Mouse (Mus musculus) intestine, postnatal 0 days (tissue): Measurements from ENCODE around the gene Gpr22. TPM values are rescaled to one million over a fixed set of nuclear protein-coding genes. Genes with fewer than 3 reads are reported as not detected.

ENCODE experiments used
- ATAC-seq: fragments of 200-750 bp; cut with Nextera tagmentation; 2 replicates; pipeline ENCODE4 v1.8.0; 2017; ENCODE audit warnings: mild to moderate bottlenecking, moderate TSS enrichment, moderate library complexity
- H3K27ac ChIP-seq: fragments of 300-500 bp; sonication (generic); 2 replicates; pipeline ENCODE4 v1.5.1; 2014; ENCODE audit warnings: mild to moderate bottlenecking, low read depth, low read length, moderate library complexity
- H3K27me3 ChIP-seq: fragments of 300-500 bp; sonication (generic); replicated peaks from 2 replicates; pipeline ENCODE4 v1.6.1; 2014; ENCODE audit warnings: low read length, mixed read lengths; ENCODE audit not compliant: control insufficient read depth, insufficient read depth
- H3K36me3 ChIP-seq: fragments of 300-500 bp; sonication (generic); 2 replicates; pipeline ENCODE4 v1.6.1; 2014; ENCODE audit warnings: mild to moderate bottlenecking, moderate library complexity; ENCODE audit not compliant: control insufficient read depth, insufficient read depth
- H3K4me1 ChIP-seq: fragments of 300-500 bp; sonication (generic); replicated peaks from 2 replicates; pipeline ENCODE4 v1.6.1; 2014; ENCODE audit warnings: antibody characterized with exemption, low read length, mixed read lengths; ENCODE audit not compliant: control insufficient read depth, insufficient read depth
- H3K4me2 ChIP-seq: fragments of 300-500 bp; sonication (generic); replicated peaks from 2 replicates; pipeline ENCODE4 v1.6.1; 2014; ENCODE audit warnings: low read depth, mild to moderate bottlenecking, moderate library complexity
- H3K4me3 ChIP-seq: fragments of 300-500 bp; sonication (generic); 2 replicates; pipeline ENCODE4 v1.5.1; 2014; ENCODE audit warnings: low read depth, low read length
- H3K9ac ChIP-seq: fragments of 300-500 bp; sonication (generic); 2 replicates; pipeline ENCODE4 v1.6.1; 2014; ENCODE audit warnings: mild to moderate bottlenecking, low read depth, low read length
- H3K9me3 ChIP-seq: fragments of 300-500 bp; sonication (generic); 2 replicates; pipeline ENCODE4 v1.6.1; 2016; ENCODE audit warnings: mixed run types; ENCODE audit not compliant: control insufficient read depth
- CTCF ChIP-seq: sonication (generic); IDR thresholded peaks from 2 replicates; pipeline ENCODE4 v1.5.1; 2016; ENCODE audit warnings: low read depth, mild to moderate bottlenecking, control low read depth, antibody characterized with exemption, moderate library complexity
- WGBS: fragments of 180-500 bp; shearing (Covaris S2); extraction: QIAGEN DNeasy Blood & Tissue Kit; methylation state at CpG from one replicate; pipeline ENCODE4 v1.1.7; 2014; 5-methylcytosine and 5-hydroxymethylcytosine counted together
- polyA plus RNA-seq: library from polyadenylated mRNA; unstranded; fragments of >200 nt; fragmentation: Nextera tagmentation; extraction: Ambion mirVana; gene quantifications from 2 replicates; pipeline ENCODE4 v1.2.1, GENCODE M21; 2015

Gpr22 gene
- 3.2 and 3.5 TPM in 2 replicates for polyA plus RNA-seq

GRCm38 (mm10) chr12:31713600-31713999, at the start of gene Gpr22:
Gene Gpr22 (minus strand): TSS chr12:31713947.
- no peak within 1 kb of the TSS; the same call in 1 of the 2 replicates for H3K4me2 ChIP-seq
- no peak for ATAC-seq
- H3K27ac ChIP-seq: no peak within 1 kb of the TSS
- no peaks in the 10 kb centered on the region for H3K36me3 ChIP-seq
- WGBS: 40% methylated on average over 6 of the region's 6 CpGs
- no peak within 1 kb of the TSS for H3K9ac ChIP-seq
- no peaks in the 10 kb centered on the region for H3K9me3 ChIP-seq
- no peak within 1 kb of the TSS for H3K4me3 ChIP-seq
- H3K4me1 ChIP-seq: no peaks in the 10 kb centered on the region; the same call in 1 of the 2 replicates
- no peaks in the 10 kb centered on the region for H3K27me3 ChIP-seq
- TF ChIP-seq CTCF: no peak

GRCm38 (mm10) chr12:31755885-31756755, 42.4 kb upstream of the Gpr22 start:
- H3K9me3 ChIP-seq: no peaks in the 10 kb centered on the region
- H3K27me3 ChIP-seq: no peaks in the 10 kb centered on the region
- no peak overlapping the region for H3K9ac ChIP-seq
- ATAC-seq: no peak
- no peak overlapping the region for H3K4me2 ChIP-seq
- no peak overlapping the region for H3K27ac ChIP-seq
- H3K4me3 ChIP-seq: no peak overlapping the region
- no peak for TF ChIP-seq CTCF
- H3K36me3 ChIP-seq: no peaks in the 10 kb centered on the region
- whole genome bisulfite sequencing: 58% methylated on average over 2 of the region's 2 CpGs
- H3K4me1 ChIP-seq: no peaks in the 10 kb centered on the region

GRCm38 (mm10) chr12:31754465-31754864, 40.7 kb upstream of the Gpr22 start:
- no peak overlapping the region for H3K9ac ChIP-seq
- ATAC-seq: no peak
- no peak overlapping the region for H3K27ac ChIP-seq
- H3K9me3 ChIP-seq: no peaks in the 10 kb centered on the region
- no peaks in the 10 kb centered on the region for H3K4me1 ChIP-seq
- H3K36me3 ChIP-seq: no peaks in the 10 kb centered on the region
- no peak overlapping the region for H3K4me3 ChIP-seq
- TF ChIP-seq CTCF: no peak
- no peaks in the 10 kb centered on the region for H3K27me3 ChIP-seq
- 86% methylated on average over 2 of the region's 2 CpGs for WGBS
- no peak overlapping the region for H3K4me2 ChIP-seq

GRCm38 (mm10) chr12:31749846-31750245, 36.1 kb upstream of the Gpr22 start:
- no peak for ATAC-seq
- TF ChIP-seq CTCF: no peak

GRCm38 (mm10) chr12:31747301-31747700, 33.6 kb upstream of the Gpr22 start:
- Histone ChIP-seq H3K27me3 (no peaks in the 10 kb centered on the region), H3K4me2 (no peak overlapping the region), H3K9me3 (no peaks in the 10 kb centered on the region), H3K27ac (no peak overlapping the region), H3K9ac (no peak overlapping the region), H3K4me3 (no peak overlapping the region), H3K4me1 (no peaks in the 10 kb centered on the region), H3K36me3 (no peaks in the 10 kb centered on the region; the same call in 1 of the 2 replicates)
- TF ChIP-seq CTCF: no peak
- WGBS: 88% methylated on average over 8 of the region's 8 CpGs
- no peak for ATAC-seq

More at GRCm38 (mm10) chr12:31749846-31750245, 36.1 kb upstream of the Gpr22 start:
- Histone ChIP-seq H3K4me2 (no peak overlapping the region), H3K9me3 (no peaks in the 10 kb centered on the region), H3K36me3 (no peaks in the 10 kb centered on the region; the same call in 1 of the 2 replicates), H3K4me1 (no peaks in the 10 kb centered on the region), H3K9ac (no peak overlapping the region), H3K4me3 (no peak overlapping the region), H3K27ac (no peak overlapping the region), H3K27me3 (no peaks in the 10 kb centered on the region)
- WGBS: 96% methylated on average over 4 of the region's 4 CpGs

- no peak overlapping the region for H3K4me3 ChIP-seq
- TF ChIP-seq CTCF: no peak
- no peak overlapping the region for H3K27ac ChIP-seq
- H3K27me3 ChIP-seq: no peaks in the 10 kb centered on the region
- no peak overlapping the region for H3K4me2 ChIP-seq
- H3K36me3 ChIP-seq: no peaks in the 10 kb centered on the region
- H3K9ac ChIP-seq: no peak overlapping the region
- ATAC-seq: no peak
- WGBS: 81% methylated on average over 2 of the region's 2 CpGs
- H3K9me3 ChIP-seq: no peaks in the 10 kb centered on the region
- H3K4me1 ChIP-seq: no peaks in the 10 kb centered on the region
These were observed 20.9 kb upstream of the Gpr22 start for GRCm38 (mm10) chr12:31734616-31735015.
